Mouse (Mus musculus) liver, embryonic 13.5 days (tissue): ENCODE results near the gene Polr2i. TPM values are rescaled to one million over a fixed set of nuclear protein-coding genes. Genes with fewer than 3 reads are reported as not detected.
"Not testable (repeated sequence)": the region's sequence is repeated elsewhere in the genome, so short reads cannot be mapped to it uniquely, and the experiment has no call there.

Source experiments
- ATAC-seq: fragments of 200-750 bp; cut with Nextera tagmentation; 2 replicates; pipeline ENCODE4 v1.8.0; 2017; ENCODE audit warnings: low read depth, mild to moderate bottlenecking, moderate number of reproducible peaks, moderate library complexity
- DNase-seq: peaks from one replicate; pipeline ENCODE4 v3.0.0; 2022
- H3K27ac ChIP-seq: fragments of 300-500 bp; sonication (generic); 2 replicates; pipeline ENCODE4 v1.5.1; 2015; ENCODE audit warnings: moderate library complexity, mild to moderate bottlenecking, inconsistent platforms
- H3K27me3 ChIP-seq: fragments of 300-500 bp; sonication (generic); 2 replicates; pipeline ENCODE4 v1.6.1; 2015; ENCODE audit warnings: mild to moderate bottlenecking, inconsistent platforms
- H3K36me3 ChIP-seq: fragments of 300-500 bp; sonication (generic); 2 replicates; pipeline ENCODE4 v1.6.1; 2015; ENCODE audit warnings: mild to moderate bottlenecking, inconsistent platforms
- H3K4me1 ChIP-seq: fragments of 300-500 bp; sonication (generic); replicated peaks from 2 replicates; pipeline ENCODE4 v1.6.1; 2015; ENCODE audit warnings: inconsistent platforms
- H3K4me2 ChIP-seq: fragments of 300-500 bp; sonication (generic); 2 replicates; pipeline ENCODE4 v1.6.1; 2015; ENCODE audit warnings: inconsistent platforms, mild to moderate bottlenecking, moderate library complexity
- H3K4me3 ChIP-seq: fragments of 300-500 bp; sonication (generic); replicated peaks from 2 replicates; pipeline ENCODE4 v1.5.1; 2015; ENCODE audit warnings: mild to moderate bottlenecking, inconsistent platforms
- H3K9ac ChIP-seq: fragments of 300-500 bp; sonication (generic); 2 replicates; pipeline ENCODE4 v1.6.1; 2015; ENCODE audit warnings: mild to moderate bottlenecking, inconsistent platforms
- H3K9me3 ChIP-seq: fragments of 300-500 bp; sonication (generic); replicated peaks from 2 replicates; pipeline ENCODE4 v1.6.1; 2016; ENCODE audit warnings: inconsistent platforms
- WGBS: fragments of 180-500 bp; shearing (Covaris S2); methylation state at CpG from one replicate; pipeline ENCODE4 v1.1.7; 2015; ENCODE audit not compliant: insufficient replicate concordance; 5-methylcytosine and 5-hydroxymethylcytosine counted together
- polyA plus RNA-seq: library from polyadenylated mRNA; unstranded; fragments of >200 nt; fragmentation: Nextera tagmentation; extraction: Ambion mirVana; gene quantifications from 2 replicates; pipeline ENCODE4 v1.2.1, GENCODE M21; 2015

The Polr2i gene
- 67.1 and 70.0 TPM in 2 replicates for polyA plus RNA-seq

GRCm38 (mm10) chr7:30231669-30232454 is at the start of gene Polr2i, which contains the start of gene Tbcb:
Polr2i (plus strand) TSS chr7:30231948.
Tbcb (minus strand) TSS chr7:30232272.
- H3K4me2 ChIP-seq = peak within 1 kb of the TSS; percentile 84
- WGBS = under 1% methylated on average over 67 of the region's 67 CpGs
- ATAC-seq (peak; percentile 91), DNase-seq (peak; percentile 96)
- peaks cover 5% of the 10 kb centered on the region; the same call in 1 of the 2 replicates for H3K36me3 ChIP-seq
- H3K27ac ChIP-seq = peak within 1 kb of the TSS; percentile 94
- H3K9ac ChIP-seq = peak within 1 kb of the TSS; percentile 86
- H3K9me3 ChIP-seq = no peaks in the 10 kb centered on the region
- H3K4me3 ChIP-seq = peak within 1 kb of the TSS; percentile 81
- peaks cover 23% of the 10 kb centered on the region for H3K4me1 ChIP-seq
- no peaks in the 10 kb centered on the region for H3K27me3 ChIP-seq

- WGBS = 66% methylated on average over 6 of the region's 7 CpGs
- ATAC-seq, DNase-seq, H3K9me3 ChIP-seq, H3K27ac ChIP-seq, H3K27me3 ChIP-seq, H3K4me3 ChIP-seq, H3K9ac ChIP-seq: not testable (repeated sequence)
- Histone ChIP-seq H3K4me2 (peak overlapping the region; percentile 66), H3K4me1 (peaks cover 20% of the 10 kb centered on the region), H3K36me3 (peaks cover 28% of the 10 kb centered on the region)
These were observed 48.6 kb upstream of the Polr2i start for GRCm38 (mm10) chr7:30183189-30183588.

GRCm38 (mm10) chr7:30183879-30184289 is 47.9 kb upstream of the Polr2i start, which contains the start of gene Cox7a1:
Cox7a1 (plus strand) TSS chr7:30184144.
- DNase-seq (peak; percentile 88), ATAC-seq (peak; percentile 89)
- Histone ChIP-seq H3K36me3 (peaks cover 31% of the 10 kb centered on the region), H3K4me3 (peak within 1 kb of the TSS; percentile 38), H3K9me3 (no peaks in the 10 kb centered on the region), H3K27me3 (no peaks in the 10 kb centered on the region), H3K27ac (peak within 1 kb of the TSS; percentile 14), H3K9ac (peak within 1 kb of the TSS; percentile 49), H3K4me1 (peaks cover 20% of the 10 kb centered on the region), H3K4me2 (peak within 1 kb of the TSS; percentile 66)
- under 1% methylated on average over 11 of the region's 11 CpGs for WGBS

- Histone ChIP-seq H3K36me3 (peaks cover 39% of the 10 kb centered on the region), H3K9me3 (no peaks in the 10 kb centered on the region), H3K4me2 (peak overlapping the region; percentile 66), H3K27me3 (no peaks in the 10 kb centered on the region), H3K4me1 (peaks cover 20% of the 10 kb centered on the region), H3K27ac (peak overlapping the region; percentile 14; the same call in 1 of the 2 replicates), H3K4me3 (no peak overlapping the region), H3K9ac (peak overlapping the region; percentile 49; the same call in 1 of the 2 replicates)
- 71% methylated on average over 13 of the region's 13 CpGs for WGBS
- DNase-seq (no peak), ATAC-seq (no peak)
These were observed 47.0 kb upstream of the Polr2i start for GRCm38 (mm10) chr7:30184641-30185348.

GRCm38 (mm10) chr7:30188344-30189115 is 43.2 kb upstream of the Polr2i start:
- WGBS = 79% methylated on average over 12 of the region's 12 CpGs
- Histone ChIP-seq H3K4me2 (no peak overlapping the region), H3K36me3 (peaks cover 69% of the 10 kb centered on the region), H3K4me3 (no peak overlapping the region), H3K9ac (no peak overlapping the region), H3K4me1 (peaks cover 32% of the 10 kb centered on the region), H3K9me3 (no peaks in the 10 kb centered on the region), H3K27me3 (no peaks in the 10 kb centered on the region), H3K27ac (no peak overlapping the region)
- DNase-seq = no peak
- ATAC-seq = no peak

GRCm38 (mm10) chr7:30189116-30189491 is 42.6 kb upstream of the Polr2i start:
- no peak overlapping the region for H3K4me2 ChIP-seq
- peaks cover 27% of the 10 kb centered on the region for H3K4me1 ChIP-seq
- no peak overlapping the region for H3K9ac ChIP-seq
- WGBS = 83% methylated on average over 4 of the region's 4 CpGs
- H3K27me3 ChIP-seq = no peaks in the 10 kb centered on the region
- ATAC-seq = no peak
- H3K36me3 ChIP-seq = peaks cover 69% of the 10 kb centered on the region
- DNase-seq = no peak
- no peaks in the 10 kb centered on the region for H3K9me3 ChIP-seq
- no peak overlapping the region for H3K4me3 ChIP-seq
- H3K27ac ChIP-seq = no peak overlapping the region

- Histone ChIP-seq H3K4me1 (peaks cover 34% of the 10 kb centered on the region), H3K9ac (no peak overlapping the region), H3K4me2 (no peak overlapping the region), H3K27ac (no peak overlapping the region), H3K36me3 (peaks cover 57% of the 10 kb centered on the region), H3K9me3 (no peaks in the 10 kb centered on the region), H3K4me3 (no peak overlapping the region), H3K27me3 (no peaks in the 10 kb centered on the region)
- no peak for DNase-seq
- WGBS = 89% methylated on average over 12 of the region's 12 CpGs
- no peak for ATAC-seq
These were observed 39.7 kb upstream of the Polr2i start for GRCm38 (mm10) chr7:30192088-30192487.

- Histone ChIP-seq H3K9me3 (no peaks in the 10 kb centered on the region), H3K36me3 (peaks cover 47% of the 10 kb centered on the region), H3K27ac (peak overlapping the region; percentile 95), H3K27me3 (no peaks in the 10 kb centered on the region), H3K9ac (peak overlapping the region; percentile 90), H3K4me1 (peaks cover 37% of the 10 kb centered on the region), H3K4me3 (peak overlapping the region; percentile 86), H3K4me2 (peak overlapping the region; percentile 94)
- WGBS = 61% methylated on average over 9 of the region's 9 CpGs
- ATAC-seq (no peak), DNase-seq (no peak)
These were observed 38.7 kb upstream of the Polr2i start for GRCm38 (mm10) chr7:30193013-30193412.

- Histone ChIP-seq H3K4me1 (peaks cover 43% of the 10 kb centered on the region), H3K4me2 (peak overlapping the region; percentile 94), H3K9me3 (no peaks in the 10 kb centered on the region), H3K27me3 (no peaks in the 10 kb centered on the region), H3K36me3 (peaks cover 41% of the 10 kb centered on the region), H3K4me3 (peak overlapping the region; percentile 86), H3K9ac (peak overlapping the region; percentile 90), H3K27ac (peak overlapping the region; percentile 95)
- DNase-seq (peak; percentile 85), ATAC-seq (peak; percentile 78)
- 1% methylated on average over 26 of the region's 26 CpGs for WGBS
These were observed 38.1 kb upstream of the Polr2i start for GRCm38 (mm10) chr7:30193581-30194100.

GRCm38 (mm10) chr7:30194101-30194831 is 37.5 kb upstream of the Polr2i start:
- Histone ChIP-seq H3K36me3 (peaks cover 35% of the 10 kb centered on the region), H3K27me3 (no peaks in the 10 kb centered on the region), H3K9ac (peak overlapping the region; percentile 90), H3K9me3 (no peaks in the 10 kb centered on the region), H3K4me3 (peak overlapping the region; percentile 86), H3K27ac (peak overlapping the region; percentile 95), H3K4me2 (peak overlapping the region; percentile 94), H3K4me1 (peaks cover 43% of the 10 kb centered on the region)
- peak; percentile 42 for ATAC-seq
- WGBS = under 1% methylated on average over 26 of the region's 26 CpGs
- peak; percentile 33 for DNase-seq
